Mouse (Mus musculus) T-cell, adult 2 months (primary cell): Measurements from ENCODE around the gene Sppl3.
"Not testable (repeated sequence)": the region's sequence is repeated elsewhere in the genome, so short reads cannot be mapped to it uniquely, and the experiment has no call there.

Experiments
- DNase-seq: peaks from one replicate; pipeline ENCODE4 v3.0.0; 2022; ENCODE audit warnings: low spot score

The Sppl3 gene

DNA sequence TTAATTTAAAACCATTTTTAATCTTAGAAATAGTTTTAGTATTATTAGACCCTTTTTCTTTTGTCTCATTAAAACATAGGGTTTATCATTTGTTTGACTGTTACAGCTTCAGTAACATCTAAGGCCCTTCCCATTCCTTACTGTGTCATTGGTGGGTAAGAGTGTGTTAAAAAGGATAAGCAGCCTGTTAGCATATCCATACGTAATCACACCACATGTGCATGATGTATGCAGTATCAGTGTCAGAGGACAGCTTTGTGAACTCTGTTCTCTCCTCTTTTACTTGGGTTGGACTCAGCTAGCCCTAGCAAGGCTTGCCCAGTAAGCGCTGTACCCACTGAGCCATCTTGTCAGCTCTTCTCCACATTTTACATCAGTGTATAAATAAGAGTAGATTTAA, 26.2 kb downstream of the Sppl3 start:
- DNase-seq = no peak

DNA sequence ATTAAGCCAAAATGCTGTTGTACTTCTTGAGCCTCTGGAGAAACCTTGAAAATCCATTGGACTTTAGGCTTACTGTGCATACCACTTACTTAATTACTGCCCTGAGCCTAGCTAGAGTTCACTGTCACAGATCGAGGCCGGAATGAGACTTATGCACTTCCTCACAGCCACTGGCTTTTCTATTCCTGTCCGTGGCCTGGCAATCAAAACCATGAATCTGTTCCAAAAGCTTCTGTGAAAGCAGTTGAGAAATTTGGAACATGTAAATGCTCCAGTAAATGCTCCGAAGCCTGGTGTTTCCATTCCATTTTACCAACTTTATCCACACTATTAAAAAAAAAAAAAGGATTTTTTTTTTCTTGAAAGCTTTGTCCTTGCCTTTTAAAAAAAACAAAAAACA, 29.8 kb downstream of the Sppl3 start:
- DNase-seq = no peak

DNA sequence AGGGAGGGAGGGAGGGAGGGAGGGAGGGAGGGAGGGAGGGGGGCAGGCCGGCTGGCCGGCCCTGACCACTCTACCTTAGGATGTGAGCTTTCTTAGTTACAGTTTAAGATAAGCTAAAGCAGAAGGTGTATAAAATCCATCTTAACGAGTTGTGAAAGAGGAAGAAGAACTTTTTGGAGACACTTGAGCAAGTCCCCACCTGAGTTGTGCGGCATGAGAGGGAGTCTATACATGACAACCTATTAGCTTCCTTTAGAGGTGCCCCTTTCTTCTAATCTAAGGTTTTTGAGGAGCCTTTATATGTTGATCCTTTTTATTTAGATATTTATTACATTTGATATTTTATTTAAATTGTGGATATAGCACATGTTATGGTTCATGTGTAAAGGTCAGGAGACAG, 32.7 kb downstream of the Sppl3 start:
- no peak for DNase-seq

DNA sequence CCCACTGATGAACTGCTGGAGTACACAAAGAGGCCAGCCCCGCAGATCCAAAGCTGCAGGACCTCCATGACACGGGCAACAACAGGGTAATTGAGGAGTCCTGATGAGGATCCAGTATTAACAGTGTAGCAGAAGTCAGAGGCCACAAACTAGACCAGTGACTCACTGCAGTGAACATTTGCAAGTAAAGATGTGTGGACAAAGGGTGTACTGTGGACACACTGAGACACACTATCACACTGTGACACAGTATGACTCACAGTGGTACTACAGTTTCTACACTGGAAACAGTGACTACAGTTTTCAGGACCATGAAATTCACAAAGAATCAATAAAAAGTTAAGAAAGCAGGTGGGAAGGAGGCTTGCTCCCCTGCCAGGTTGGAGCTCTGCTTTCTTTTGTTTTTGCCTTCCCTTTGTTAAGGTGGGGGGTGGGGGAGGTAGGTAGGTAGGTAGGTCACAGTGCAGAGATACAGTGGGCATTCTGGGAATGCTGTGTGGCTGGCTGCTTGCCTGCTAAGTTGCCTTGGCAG, 34.3 kb downstream of the Sppl3 start:
- DNase-seq = no peak

DNA sequence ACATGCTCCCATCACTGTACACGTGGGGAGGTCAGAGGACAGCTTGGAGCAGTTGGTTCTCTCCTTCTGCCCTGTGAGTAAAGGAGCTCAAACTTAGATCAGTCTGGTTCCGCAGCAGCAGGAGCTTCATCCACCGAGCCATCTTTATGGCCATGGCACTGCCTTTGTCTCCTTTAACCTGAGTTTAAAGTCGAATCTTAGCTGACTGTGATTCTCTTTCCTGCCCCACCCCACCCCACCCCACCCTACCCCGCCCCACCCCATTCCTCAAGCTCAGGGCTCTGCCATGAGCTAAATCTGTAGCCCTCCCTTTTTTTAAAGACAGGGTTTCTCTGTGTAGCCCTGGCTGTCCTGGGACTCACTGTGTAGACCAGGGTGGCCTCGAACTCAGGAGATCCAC, 38.8 kb downstream of the Sppl3 start:
- no peak for DNase-seq

DNA sequence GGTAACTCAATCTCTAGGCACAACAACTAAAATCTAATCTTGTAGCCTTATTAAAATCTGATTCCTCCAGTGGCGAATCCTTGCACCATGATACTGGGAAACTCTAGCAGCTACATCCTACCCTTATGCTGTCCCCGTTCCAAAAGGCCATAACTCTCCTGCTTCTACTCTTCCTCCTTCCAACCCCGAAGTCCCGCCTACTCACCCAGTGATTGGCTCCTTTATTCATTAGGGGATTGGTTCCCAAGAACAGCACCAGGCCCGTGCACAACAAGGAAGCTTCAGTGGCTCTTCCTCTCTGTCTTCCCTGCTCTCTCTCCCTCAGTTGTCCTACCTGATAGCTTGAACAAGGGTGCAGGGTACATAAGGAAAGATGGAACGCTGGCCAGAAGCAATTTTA, 39.8 kb downstream of the Sppl3 start:
- no peak for DNase-seq

DNA sequence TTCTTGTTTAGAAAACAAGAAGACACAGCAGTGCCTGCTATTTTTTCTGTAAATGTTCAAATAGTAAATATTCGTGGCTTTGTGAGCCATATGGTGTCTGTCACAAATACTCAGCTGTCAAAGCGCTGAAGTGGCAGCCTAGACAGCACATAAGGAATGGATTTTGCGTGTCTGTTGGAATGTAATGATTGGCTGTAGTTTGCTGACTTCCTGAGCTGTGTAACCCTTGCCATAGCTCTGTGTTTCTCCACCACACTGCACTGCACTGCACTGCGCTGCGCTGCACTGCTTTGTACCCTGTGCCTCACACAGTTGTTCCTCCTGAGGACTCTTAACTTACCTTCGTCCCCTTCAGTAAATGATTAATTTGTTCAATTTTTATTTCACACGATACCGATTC, 41.6 kb downstream of the Sppl3 start:
- DNase-seq = no peak

DNA sequence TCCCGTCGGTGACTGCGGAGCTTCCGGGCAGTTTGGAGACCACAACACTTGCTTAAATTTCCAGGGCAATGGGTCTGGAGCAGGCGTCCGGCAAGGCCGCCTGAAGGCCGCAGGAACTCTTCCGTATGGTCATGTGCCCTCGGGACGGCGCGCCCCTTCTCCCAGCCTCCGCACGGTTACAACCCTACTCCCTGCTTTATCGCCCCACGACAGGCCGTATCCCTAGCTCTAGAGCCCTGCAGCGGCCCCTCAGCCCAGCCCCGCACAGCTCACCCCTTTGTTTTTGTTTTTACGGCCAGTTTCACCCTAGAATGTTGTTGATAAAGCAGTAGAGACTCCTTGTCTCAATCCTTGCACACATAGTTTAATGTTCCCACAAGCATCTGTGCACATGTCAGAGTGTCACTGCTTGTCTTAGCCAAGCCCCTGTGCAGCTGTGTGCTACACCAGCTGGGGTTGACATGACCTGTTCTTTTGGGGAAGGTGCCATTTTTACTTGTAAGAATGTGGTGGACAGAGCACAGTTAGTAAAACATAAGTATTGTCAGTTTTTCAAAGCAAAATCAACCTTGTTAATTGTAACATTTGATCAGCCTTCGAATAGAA, 43.0 kb downstream of the Sppl3 start:
- DNase-seq = no peak

DNA sequence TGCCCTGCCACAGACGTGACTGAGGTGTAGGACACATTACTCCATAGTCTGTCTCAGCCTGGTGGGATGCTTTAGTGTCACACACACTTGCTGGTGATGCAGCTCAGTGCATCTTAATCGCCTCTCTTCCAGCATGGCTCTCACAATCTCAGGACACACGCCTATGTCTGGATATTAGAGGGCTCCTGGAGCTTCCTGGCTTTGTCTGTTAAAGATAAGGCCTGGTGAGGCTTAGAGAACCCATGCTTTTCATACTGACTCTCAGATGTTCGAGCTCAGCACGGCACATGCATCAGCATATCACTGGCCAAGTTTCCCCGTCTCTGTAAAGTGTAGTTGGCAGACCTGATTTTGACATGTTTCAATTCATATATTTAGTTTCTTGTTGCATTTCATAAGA, 44.5 kb downstream of the Sppl3 start:
- no peak for DNase-seq

DNA sequence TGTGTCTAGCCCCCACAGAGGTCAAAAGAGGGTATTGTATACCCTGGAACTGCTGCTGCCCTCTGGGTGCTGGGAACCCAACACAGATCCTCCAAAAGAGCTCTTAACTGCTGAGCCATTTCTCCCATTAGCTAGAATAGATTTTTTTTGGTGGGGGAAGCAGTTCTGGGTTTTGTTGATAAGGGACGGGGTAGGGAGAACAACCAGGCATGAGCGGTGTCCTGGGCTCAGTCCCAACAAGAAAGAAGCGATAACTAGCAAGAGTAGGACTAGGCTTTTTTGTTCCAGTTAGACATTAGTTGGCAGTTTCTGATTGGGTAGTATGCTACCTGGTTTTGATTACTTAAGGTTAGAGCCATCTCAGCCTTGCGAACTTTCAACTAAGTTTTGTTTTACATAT, 46.2 kb downstream of the Sppl3 start:
- DNase-seq = no peak

DNA sequence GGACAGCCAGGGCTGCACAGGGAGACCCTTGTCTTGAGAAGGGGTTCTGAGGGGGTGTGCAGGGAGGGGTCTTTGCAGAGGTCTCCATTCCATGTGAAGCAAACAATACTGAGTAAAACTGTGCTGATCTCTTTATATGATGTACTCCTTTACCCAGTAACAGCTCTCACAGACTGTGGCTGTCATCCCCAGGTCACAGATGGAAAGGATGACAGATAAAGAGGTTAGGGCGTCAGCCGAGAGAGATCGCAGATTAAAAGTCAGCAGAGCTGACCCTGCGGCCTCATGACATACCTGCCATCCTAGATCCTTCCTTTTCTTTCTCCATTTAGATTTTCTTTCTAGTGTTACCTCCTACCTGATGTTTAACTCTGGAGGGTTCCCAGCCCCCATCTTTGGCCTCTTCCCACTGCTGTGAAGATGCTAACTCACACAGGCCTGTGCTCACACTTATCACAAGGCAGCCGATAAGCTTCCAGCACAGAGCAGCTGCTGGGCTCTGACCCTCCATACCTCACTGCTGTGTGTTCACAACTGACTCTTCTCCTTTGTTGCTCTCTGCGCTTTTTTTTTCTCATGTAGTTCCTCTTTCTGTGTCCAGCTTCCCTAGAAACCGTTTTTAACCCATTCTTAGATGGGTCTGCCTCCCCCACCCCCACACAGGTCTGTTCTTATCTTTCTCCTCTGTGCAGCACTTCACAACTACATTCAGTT, 47.8 kb downstream of the Sppl3 start:
- no peak for DNase-seq

DNA sequence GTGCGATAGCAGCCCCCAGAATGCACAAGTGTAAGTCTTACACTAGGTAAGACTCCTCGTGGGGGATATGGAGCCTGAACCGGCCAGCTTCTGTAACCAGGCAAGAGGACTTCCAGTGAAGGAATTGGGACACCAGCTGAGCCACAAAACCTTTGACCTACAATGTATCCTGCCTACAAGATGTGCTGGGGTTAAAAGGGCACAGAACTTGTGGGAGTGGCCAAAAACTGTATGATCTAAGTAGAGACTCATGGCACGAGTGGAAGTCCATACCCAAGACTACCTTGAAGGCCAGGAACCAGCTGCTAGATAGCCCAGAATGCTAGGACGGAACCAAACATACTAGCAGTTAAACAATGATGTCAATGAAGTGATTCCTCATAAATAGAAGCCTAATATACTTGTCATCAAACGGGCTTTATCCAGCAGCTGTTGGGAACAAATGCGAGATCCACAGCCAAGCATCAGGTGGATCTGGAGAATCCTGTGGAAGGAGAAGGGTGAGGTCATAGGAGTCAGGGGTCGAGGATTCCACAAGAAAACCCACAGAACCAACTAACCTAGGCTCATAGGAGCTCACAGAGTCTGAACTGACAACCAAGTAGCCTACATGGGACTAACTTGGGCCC, 49.2 kb downstream of the Sppl3 start:
- no peak for DNase-seq

DNA sequence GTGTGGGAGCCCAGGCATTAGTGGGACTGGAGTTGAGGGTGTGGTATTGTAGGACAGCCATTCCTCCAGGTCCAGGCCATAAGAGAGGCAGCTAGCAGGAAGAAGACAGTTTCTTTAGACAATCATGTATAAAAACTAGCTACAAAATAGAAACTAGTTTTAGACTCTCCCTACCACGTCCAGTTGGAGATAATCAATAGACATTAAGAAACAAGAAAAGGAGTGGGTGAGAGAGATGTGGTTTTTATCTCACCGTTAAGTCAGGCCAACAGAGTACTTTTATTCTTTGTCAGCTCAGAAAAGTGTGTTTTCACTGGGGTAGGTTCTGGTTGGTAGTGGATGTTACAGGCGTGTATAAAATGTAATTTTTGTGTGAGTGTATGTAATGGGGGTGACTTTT, 50.0 kb downstream of the Sppl3 start:
- no peak for DNase-seq

DNA sequence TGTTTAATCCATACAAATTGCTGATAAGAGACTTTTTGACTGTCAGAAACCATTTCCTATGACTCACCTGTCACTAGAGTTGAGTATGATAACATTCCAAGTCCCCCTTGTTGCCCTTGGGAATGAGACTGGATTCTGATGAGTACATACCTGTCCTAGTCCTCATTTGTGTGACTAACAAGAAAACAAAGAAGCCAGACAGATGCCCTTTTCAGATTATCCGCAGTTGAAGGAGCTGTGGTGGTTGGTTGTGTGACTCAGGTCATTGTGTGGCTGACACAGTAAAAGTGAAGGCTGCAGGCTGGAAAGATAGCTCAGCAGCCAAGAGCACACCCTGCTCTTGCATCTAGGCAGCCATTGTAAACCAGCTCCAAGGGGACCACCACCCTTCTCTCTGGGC, 51.6 kb downstream of the Sppl3 start:
- DNase-seq = no peak

DNA sequence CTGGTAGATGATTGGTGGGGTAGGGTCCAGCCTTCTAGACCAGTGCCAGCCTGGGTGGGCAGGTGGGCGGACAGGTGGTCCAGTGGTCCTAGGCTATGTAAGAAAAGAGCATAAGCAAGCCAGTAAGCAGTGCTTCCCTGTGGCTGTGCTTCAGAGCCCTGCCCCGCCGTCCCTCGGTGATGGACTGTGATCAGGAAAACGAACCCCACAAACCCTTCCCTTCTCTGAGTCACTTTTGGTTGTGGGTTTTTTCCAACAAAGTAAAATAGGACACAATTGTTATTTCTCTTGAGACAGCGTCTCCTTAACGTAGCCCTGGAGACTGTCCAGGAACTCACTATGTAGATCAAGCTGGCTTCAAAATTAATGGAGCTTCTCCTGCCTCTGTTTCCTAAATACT, 52.5 kb downstream of the Sppl3 start:
- no peak for DNase-seq

DNA sequence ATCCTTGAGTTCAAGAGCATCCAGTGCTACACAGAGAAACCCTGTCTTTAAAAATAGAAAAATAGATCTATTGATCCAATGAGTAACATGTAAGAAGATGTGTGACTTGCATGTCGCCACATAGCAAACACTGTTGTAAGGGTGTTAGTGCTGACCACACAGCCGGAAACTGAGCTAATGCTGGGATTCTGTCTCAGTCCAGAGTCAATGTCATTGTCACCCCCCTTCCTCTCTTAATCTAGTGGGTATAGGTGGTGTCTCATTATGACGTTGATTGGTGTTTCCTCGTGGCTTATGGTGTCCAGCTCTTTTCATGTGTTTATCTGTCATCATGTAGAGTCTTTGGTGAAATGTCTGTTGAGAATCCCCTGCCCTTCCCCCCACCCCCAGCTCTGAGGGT, 55.3 kb downstream of the Sppl3 start:
- no peak for DNase-seq

DNA sequence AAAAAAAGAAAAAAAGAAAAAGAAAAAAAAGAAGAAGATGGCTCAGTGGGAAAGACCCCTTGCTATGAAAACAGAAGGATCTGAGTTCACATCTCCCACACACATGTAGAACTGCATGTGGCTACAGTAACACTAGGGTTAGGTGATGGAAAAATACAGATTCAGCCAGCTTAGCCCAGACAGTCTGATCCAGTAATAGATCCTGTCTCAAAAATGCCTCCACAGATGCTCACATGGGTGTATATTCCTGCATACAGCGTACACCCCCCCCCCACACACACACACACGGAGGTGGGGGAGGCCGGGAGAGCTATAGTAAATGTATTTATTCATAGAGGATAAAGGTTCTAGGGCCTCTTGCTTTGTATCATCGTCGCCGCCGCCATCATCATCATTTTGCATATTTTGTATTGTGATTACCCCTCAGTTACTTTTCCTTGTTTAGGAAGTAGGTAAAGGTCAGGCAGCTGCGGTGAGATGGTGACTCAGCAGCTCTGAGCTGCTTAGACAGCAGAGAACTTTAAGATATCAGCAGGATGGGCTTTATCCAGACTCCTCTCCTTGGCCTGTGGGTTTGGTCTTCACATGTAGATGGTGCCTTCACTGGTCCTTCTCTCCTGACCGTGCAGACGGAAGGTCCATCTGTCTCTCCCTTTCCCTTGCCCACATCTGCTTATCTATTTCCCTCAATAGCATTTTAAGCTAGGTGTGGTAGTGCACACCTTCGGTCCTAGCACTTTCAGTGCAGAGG, 57.9 kb downstream of the Sppl3 start:
- no peak for DNase-seq

DNA sequence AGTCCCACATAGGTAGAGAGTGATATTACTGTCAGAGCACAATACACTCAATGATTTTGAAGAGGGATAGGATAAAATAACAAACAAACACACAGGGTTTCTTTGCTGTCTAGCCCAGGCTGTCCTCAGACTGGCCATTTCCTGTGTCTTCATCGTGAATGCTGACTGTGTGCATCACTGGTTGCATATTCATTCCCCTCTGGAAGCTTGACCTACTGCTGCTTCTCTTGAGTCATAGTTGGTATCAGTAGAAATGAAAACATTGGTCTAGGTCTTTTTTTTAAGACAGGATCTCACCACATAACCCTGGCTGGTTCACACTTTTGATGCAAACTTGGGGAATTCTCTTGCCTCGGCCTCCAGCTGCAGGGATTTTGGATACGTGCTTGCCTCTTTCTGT, 58.7 kb downstream of the Sppl3 start:
- DNase-seq = no peak

DNA sequence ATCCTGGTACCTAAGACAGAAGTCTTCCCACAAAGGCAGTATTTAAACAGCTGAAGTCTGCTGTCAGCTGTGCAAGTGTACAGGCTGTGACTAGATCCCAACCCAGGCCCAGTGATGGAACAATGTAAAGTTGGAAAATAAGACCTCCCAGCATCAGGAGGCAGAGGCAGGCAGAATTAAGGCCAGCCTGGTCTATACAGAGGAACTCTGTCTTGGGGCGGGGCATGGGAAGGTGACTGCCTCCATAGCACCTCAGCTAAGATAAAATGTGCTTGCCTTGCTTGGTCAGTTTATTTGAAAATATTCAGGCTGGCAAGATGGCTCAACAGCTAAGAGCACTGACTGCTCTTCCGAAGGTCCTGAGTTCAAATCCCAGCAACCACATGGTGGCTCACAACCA, 59.5 kb downstream of the Sppl3 start:
- DNase-seq = no peak

DNA sequence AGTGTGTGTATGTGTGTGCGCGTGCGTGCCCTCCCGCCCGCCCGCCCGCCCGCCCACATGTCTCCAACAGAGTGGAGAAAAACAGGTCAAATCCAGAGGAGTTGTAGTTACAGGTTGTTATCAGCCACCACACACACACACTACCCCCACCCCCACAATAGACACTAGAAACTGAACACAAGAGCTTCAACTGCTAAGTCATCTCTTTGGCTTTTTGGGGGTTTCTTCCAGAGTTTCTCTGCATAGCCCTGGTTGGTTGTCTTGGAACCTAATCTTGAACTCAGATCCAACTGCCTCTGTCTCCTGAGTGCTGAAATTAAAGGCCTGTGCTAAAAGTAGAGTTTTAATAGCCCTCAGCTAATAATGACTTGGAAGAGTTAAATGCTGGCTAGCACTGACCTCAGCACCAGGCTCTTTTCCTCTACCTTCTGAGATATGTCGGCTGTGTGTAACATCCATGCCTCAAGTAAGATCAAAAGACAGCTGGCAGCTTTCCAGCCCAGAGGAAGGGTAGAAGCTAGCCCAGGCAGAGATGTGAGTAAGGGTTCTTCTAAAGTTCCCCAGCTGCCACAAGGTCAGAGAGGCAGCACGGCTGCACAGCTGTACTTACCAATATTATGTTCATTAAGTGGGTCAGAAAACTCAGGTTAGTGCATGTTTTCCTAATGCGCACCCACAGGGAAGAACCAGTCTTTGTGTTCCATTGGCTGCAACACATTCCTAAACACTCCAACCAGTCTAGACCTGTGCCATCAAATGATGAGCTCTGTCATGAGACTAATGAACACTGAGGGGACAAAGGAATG, 60.4 kb downstream of the Sppl3 start:
- DNase-seq = no peak

DNA sequence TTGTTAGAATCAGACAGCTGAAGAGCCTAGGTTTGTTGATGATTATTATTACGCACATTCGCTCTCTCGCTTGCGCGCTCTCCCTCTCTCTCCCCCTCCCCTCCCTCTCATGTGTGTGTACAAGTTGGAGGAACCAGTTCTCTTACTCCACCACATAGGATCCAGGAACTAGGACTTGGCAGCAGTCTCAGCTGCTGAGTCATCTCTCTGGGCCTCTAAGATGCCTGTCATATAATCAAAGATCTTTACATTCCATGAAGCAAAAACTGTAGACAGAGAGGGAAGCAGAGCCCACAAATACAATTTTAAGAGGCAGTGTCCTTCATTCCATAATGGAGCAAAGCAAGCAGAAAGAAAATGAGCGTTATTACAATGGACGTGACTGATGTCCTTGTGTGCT, 61.2 kb downstream of the Sppl3 start:
- DNase-seq = no peak

DNA sequence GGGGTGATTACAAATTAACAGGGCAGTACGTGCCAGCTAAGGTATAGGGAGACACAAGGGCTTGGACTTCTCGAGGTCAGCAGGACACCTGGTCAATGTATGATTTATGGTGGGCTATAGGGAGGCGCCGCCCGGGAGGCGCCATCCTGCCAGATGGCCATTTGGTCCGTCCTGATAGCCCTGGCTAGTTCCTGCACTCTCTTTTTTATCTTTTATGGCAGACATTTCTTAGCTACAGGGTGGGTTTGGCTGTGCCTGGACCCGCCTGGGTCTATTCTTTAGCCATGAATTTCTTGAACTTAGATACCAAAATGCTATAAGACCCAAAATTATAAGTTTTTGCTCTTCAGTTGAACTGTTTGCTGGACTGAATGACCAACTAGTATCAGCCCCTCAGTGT, 62.4 kb downstream of the Sppl3 start:
- not testable (repeated sequence) for DNase-seq
